Mouse (Mus musculus) heart, embryonic 11.5 days (tissue): ENCODE data around the gene Bcl2. TPM values are rescaled to one million over a fixed set of nuclear protein-coding genes. Genes with fewer than 3 reads are reported as not detected.

Source experiments
- ATAC-seq: fragments of 200-750 bp; cut with Nextera tagmentation; replicated peaks from 2 replicates; pipeline ENCODE4 v1.8.0; 2017; ENCODE audit warnings: moderate library complexity; ENCODE audit not compliant: insufficient number of reproducible peaks, low FRiP score, low TSS enrichment
- H3K27ac ChIP-seq: fragments of 300-500 bp; sonication (generic); 2 replicates; pipeline ENCODE4 v1.5.1; 2014; ENCODE audit warnings: mild to moderate bottlenecking, low read depth, low read length
- H3K27me3 ChIP-seq: fragments of 300-500 bp; sonication (generic); 2 replicates; pipeline ENCODE4 v1.6.1; 2014; ENCODE audit warnings: mild to moderate bottlenecking, low read length, mixed read lengths; ENCODE audit not compliant: control insufficient read depth, insufficient read depth
- H3K36me3 ChIP-seq: fragments of 300-500 bp; sonication (generic); 2 replicates; pipeline ENCODE4 v1.6.1; 2014; ENCODE audit warnings: mild to moderate bottlenecking, low read length, moderate library complexity, mixed read lengths; ENCODE audit not compliant: control insufficient read depth, insufficient read depth
- H3K4me1 ChIP-seq: fragments of 300-500 bp; sonication (generic); 2 replicates; pipeline ENCODE4 v1.6.1; 2014; ENCODE audit warnings: low read length; ENCODE audit not compliant: control insufficient read depth, insufficient read depth
- H3K4me2 ChIP-seq: fragments of 300-500 bp; sonication (generic); 2 replicates; pipeline ENCODE4 v1.6.1; 2014; ENCODE audit warnings: mild to moderate bottlenecking, moderate library complexity
- H3K4me3 ChIP-seq: fragments of 300-500 bp; sonication (generic); 2 replicates; pipeline ENCODE4 v1.5.1; 2014; ENCODE audit warnings: low read depth, low read length
- H3K9ac ChIP-seq: fragments of 300-500 bp; sonication (generic); 2 replicates; pipeline ENCODE4 v1.6.1; 2014; ENCODE audit warnings: mild to moderate bottlenecking, low read depth, low read length, moderate library complexity
- H3K9me3 ChIP-seq: fragments of 300-500 bp; sonication (generic); replicated peaks from 2 replicates; pipeline ENCODE4 v1.6.1; 2016; ENCODE audit warnings: low read length; ENCODE audit not compliant: control insufficient read depth
- WGBS: fragments of 180-500 bp; shearing (Covaris S2); extraction: QIAGEN DNeasy Blood & Tissue Kit; methylation state at CpG from one replicate; pipeline ENCODE4 v1.1.7; 2014; ENCODE audit not compliant: insufficient replicate concordance; 5-methylcytosine and 5-hydroxymethylcytosine counted together
- microRNA-seq: library from miRNA; unstranded; fragments of <30 nt; microRNA quantifications from one replicate; pipeline ENCODE4, GENCODE M21; 2016; ENCODE audit warnings: borderline number of aligned reads
- polyA plus RNA-seq: library from polyadenylated mRNA; unstranded; fragments of >200 nt; fragmentation: Nextera tagmentation; extraction: Ambion mirVana; gene quantifications from 2 replicates; pipeline ENCODE4 v1.2.1, GENCODE M21; 2014

Gene Bcl2
- polyA plus RNA-seq, 1 experiment from 2014 or later: 7.3 TPM

- WGBS: 73% methylated on average over 4 of the region's 4 CpGs
- Histone ChIP-seq H3K4me3 (no peak overlapping the region), H3K36me3 (no peaks in the 10 kb centered on the region), H3K27ac (no peak overlapping the region), H3K9me3 (no peaks in the 10 kb centered on the region), H3K9ac (no peak overlapping the region), H3K27me3 (no peaks in the 10 kb centered on the region), H3K4me1 (no peaks in the 10 kb centered on the region), H3K4me2 (no peak overlapping the region)
- no peak for ATAC-seq
These were observed 200.6 kb downstream of the Bcl2 start for GRCm38 (mm10) chr1:106513481-106513880.

DNA sequence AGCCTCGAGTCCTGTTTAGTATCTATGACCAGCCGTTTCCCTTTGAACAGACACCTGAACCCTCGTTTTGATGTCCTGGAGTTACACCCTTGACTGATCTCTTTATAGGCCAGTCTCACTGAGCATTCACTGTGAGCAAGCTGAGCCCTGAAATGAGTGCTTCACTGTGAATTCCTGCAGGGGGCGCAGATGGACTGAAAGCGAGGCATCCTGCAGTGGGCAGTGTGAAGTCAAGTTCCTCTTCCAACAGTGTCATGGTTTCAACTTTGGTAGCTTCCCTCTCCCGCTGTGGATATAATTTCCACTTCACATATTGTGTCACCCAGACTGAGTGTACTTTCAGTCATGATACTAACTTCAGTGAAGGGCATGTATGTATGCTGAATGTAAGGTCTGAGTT lies 202.5 kb downstream of the Bcl2 start:
- ATAC-seq: 0 out of 2 replicates have a peak, but pooled peaks have one; percentile 43
- Histone ChIP-seq H3K27me3 (no peaks in the 10 kb centered on the region), H3K4me3 (no peak overlapping the region), H3K36me3 (no peaks in the 10 kb centered on the region), H3K4me1 (no peaks in the 10 kb centered on the region), H3K9ac (no peak overlapping the region), H3K27ac (no peak overlapping the region), H3K9me3 (no peaks in the 10 kb centered on the region), H3K4me2 (no peak overlapping the region)
- 30% methylated on average over 6 of the region's 6 CpGs for WGBS

DNA sequence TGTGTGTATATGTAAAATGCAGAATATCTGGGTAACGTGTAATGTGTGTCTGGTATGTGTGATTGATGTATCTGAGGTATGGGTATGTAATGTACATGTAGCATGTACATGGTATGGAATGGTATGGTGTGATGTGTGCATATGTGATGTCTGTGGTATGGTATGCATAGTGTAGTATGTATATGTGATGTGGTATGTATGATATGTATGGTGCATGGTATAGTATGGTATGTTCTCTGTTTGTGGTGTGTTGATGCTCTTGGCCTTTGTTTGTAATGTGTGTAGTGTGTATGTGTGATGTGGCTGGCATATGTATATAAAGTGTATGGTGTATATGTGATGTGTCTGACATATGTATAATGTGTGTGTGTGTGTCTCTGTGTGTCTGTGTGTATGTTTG lies 206.5 kb downstream of the Bcl2 start:
- Histone ChIP-seq H3K4me3 (no peak overlapping the region), H3K36me3 (no peaks in the 10 kb centered on the region), H3K9ac (no peak overlapping the region), H3K4me1 (no peaks in the 10 kb centered on the region), H3K4me2 (no peak overlapping the region), H3K27ac (no peak overlapping the region), H3K27me3 (no peaks in the 10 kb centered on the region), H3K9me3 (no peaks in the 10 kb centered on the region)
- 62% methylated on average over 1 of the region's 1 CpGs for WGBS
- ATAC-seq: no peak

GRCm38 (mm10) chr1:106503910-106504309 lies 210.2 kb downstream of the Bcl2 start:
- WGBS: 76% methylated on average over 3 of the region's 3 CpGs
- no peak overlapping the region for H3K9ac ChIP-seq
- no peaks in the 10 kb centered on the region for H3K36me3 ChIP-seq
- no peak overlapping the region for H3K27ac ChIP-seq
- no peaks in the 10 kb centered on the region for H3K27me3 ChIP-seq
- H3K4me3 ChIP-seq: no peak overlapping the region
- H3K4me1 ChIP-seq: no peaks in the 10 kb centered on the region
- no peak for ATAC-seq
- H3K9me3 ChIP-seq: no peaks in the 10 kb centered on the region
- H3K4me2 ChIP-seq: no peak overlapping the region

- Histone ChIP-seq H3K36me3 (no peaks in the 10 kb centered on the region), H3K27ac (no peak overlapping the region), H3K4me2 (no peak overlapping the region), H3K9me3 (no peaks in the 10 kb centered on the region), H3K27me3 (no peaks in the 10 kb centered on the region), H3K4me3 (no peak overlapping the region), H3K9ac (no peak overlapping the region), H3K4me1 (no peaks in the 10 kb centered on the region)
- ATAC-seq: no peak
- WGBS: 84% methylated on average over 4 of the region's 4 CpGs
These were observed 210.7 kb downstream of the Bcl2 start for GRCm38 (mm10) chr1:106503407-106503806.

- WGBS: 69% methylated on average over 2 of the region's 2 CpGs
- no peaks in the 10 kb centered on the region for H3K4me1 ChIP-seq
- ATAC-seq: no peak
- H3K36me3 ChIP-seq: no peaks in the 10 kb centered on the region
- no peaks in the 10 kb centered on the region for H3K27me3 ChIP-seq
- H3K4me3 ChIP-seq: no peak overlapping the region
- H3K9ac ChIP-seq: no peak overlapping the region
- no peaks in the 10 kb centered on the region for H3K9me3 ChIP-seq
- no peak overlapping the region for H3K27ac ChIP-seq
- H3K4me2 ChIP-seq: no peak overlapping the region
These were observed 216.1 kb downstream of the Bcl2 start for GRCm38 (mm10) chr1:106497999-106498398.

Small RNAs within 50 kb of the gene (microRNA-seq; reads per million reads assigned to microRNA genes)
- not detected for gene Mir3473f

Other genes starting within 250 kb of the Bcl2 start
- 7.1 and 8.2 TPM in 2 replicates for gene Kdsr, start 45.5 kb upstream of the Bcl2 start, polyA plus RNA-seq
- 47.6 and 59.2 TPM in 2 replicates for gene Vps4b, start 82.5 kb upstream of the Bcl2 start, polyA plus RNA-seq
- gene Serpinb5, start 146.9 kb upstream of the Bcl2 start, polyA plus RNA-seq: 0.24 TPM in 1 of 2 replicates, not detected in the other
- gene Serpinb12, start 220.2 kb upstream of the Bcl2 start, polyA plus RNA-seq: 0.18 and 0.24 TPM in 2 replicates